Mouse (Mus musculus) kidney, adult 9 months (tissue): ENCODE measurements around the gene Zfp266.

ENCODE experiments used
- DNase-seq: peaks from one replicate; pipeline ENCODE4 v3.0.0; 2022

Zfp266 gene

GRCm38 (mm10) chr9:20491858-20492526 is 29.2 kb downstream of the Zfp266 start:
- DNase-seq, result no peak

GRCm38 (mm10) chr9:20489536-20489935 is 31.7 kb downstream of the Zfp266 start:
- DNase-seq, result peak; percentile 52

GRCm38 (mm10) chr9:20479396-20479795 is 41.8 kb downstream of the Zfp266 start:
- DNase-seq, result peak; percentile 53

GRCm38 (mm10) chr9:20476632-20477031 is 44.6 kb downstream of the Zfp266 start:
- DNase-seq, result no peak

- DNase-seq, result peak; percentile 86
Measured at GRCm38 (mm10) chr9:20466761-20467442, 54.3 kb downstream of the Zfp266 start.

GRCm38 (mm10) chr9:20459377-20460317 is 61.6 kb downstream of the Zfp266 start, which contains the start of gene Zfp26:
Gene Zfp26, minus strand, starts transcription at chr9:20460162.
- peak; percentile 80 for DNase-seq

GRCm38 (mm10) chr9:20453647-20454046 is 67.6 kb downstream of the Zfp266 start:
- DNase-seq, result peak; percentile 38

GRCm38 (mm10) chr9:20451493-20451892 is 69.7 kb downstream of the Zfp266 start:
- no peak for DNase-seq
